Mouse (Mus musculus) heart, postnatal 36 days (tissue): Measurements from ENCODE around the gene Ppp1r26. TPM values are rescaled to one million over a fixed set of nuclear protein-coding genes. Genes with fewer than 3 reads are reported as not detected.
A peak's percentile ranks its signal among the peaks of the same experiment; 100 is the strongest.

Experiments used
- DNase-seq, 2 experiments: peaks; one replicate each; pipeline ENCODE4 v3.0.0; 2021 to 2022
- intact Hi-C: fragments of 180-260 bp; cut with DNase I; formaldehyde crosslinking; loops from one replicate; pipeline ENCODE4 v1.15.1; 2025
- total RNA-seq, 2 experiments: library from RNA; stranded (reverse); gene quantifications; 2 replicates each; pipeline ENCODE4 v1.2.3; 2021

The Ppp1r26 gene
- 1 to 10 TPM; 3.2 to 4.7 TPM for total RNA-seq

DNA sequence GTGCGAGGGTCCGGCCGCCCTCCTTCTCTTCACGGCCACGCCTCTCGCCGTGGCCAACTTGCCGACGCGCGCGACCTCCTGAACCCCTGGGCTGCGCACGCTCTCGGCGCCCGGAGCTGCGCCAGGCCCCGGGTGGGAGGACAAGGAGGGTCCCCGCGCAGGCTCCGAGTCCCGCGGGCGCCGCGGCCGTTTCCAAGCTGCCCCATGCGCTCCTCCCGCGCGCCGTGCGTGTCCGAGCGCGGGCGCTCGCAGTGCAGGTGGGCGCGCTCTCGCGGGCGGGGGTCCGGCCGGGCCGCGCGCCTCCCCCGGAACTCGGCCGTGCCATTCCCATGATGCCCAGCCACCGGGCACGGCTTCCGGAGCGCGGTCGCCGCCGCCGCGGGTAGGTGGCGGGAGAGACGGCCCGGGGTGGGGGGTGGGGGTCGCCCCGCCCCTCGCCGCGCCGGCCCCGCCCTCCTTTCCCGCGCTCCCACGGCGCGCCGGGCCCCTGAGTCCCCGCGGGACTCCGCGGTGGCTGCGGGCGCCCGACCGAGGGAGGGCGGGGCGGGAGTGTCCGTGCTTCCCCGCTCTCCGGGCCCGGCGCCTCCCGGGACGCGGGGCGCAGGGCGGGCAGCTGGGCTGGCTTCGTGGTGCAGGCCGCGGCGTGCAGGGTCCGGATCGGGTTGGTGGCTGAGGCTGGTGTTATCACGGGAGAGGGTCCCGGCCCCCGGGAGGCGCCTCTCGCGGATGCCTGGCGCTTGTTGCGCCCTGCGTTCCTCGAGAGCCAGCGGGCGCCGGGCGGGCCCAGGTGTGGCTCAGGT is at the start of gene Ppp1r26:
Ppp1r26 (plus strand) TSS at position 286 of the 800 bp plus-strand sequence.
- intact Hi-C loops = no loop called here
- DNase-seq = peak; percentile 18 to 33

GRCm38 (mm10) chr2:28396928-28397327 is 49.7 kb upstream of the Ppp1r26 start:
- no peak for DNase-seq
- intact Hi-C loops = no loop called here

DNA sequence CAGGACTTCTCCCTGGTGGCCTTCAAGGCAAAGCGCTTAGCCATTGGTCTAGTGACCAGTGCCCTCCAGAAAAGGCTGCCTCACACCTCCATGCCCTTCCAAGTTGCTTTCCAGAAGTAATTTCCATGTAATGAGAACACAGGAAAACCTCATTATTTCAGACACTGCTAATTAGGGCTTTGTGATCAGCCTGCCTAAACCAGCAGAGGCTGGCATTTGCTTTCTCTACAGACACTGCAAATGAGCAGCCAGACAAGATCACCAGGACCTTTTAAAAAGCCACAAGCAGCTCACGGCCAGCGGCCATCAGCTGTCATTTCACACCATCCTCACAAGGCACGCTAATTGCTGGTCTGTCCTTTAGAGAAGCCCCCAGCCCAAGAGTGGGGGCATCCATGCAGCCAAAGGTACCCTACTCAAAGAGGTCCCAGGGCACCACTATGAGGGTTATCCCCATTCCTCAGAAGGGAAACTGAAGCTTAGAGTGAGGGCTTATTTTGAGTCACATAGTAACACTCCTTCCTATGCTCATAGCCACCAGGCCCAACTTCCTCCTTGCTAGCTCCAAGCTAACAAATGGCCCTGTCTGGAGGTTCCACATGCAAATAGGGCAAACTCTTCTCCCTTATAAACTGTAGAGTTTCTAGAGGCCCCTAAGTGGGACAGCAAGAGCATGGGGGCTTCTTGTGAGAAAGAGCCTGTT is 49.0 kb upstream of the Ppp1r26 start:
- intact Hi-C loops = no loop called here
- DNase-seq = no peak

- intact Hi-C loops = no loop called here
- DNase-seq = peak in 1 of 2 experiments; percentile 26
Observed at GRCm38 (mm10) chr2:28401647-28402046, 45.0 kb upstream of the Ppp1r26 start.

GRCm38 (mm10) chr2:28402128-28402527 is 44.5 kb upstream of the Ppp1r26 start:
- DNase-seq = no peak
- intact Hi-C loops = no loop called here

GRCm38 (mm10) chr2:28407796-28408195 is 38.8 kb upstream of the Ppp1r26 start:
- DNase-seq = no peak
- intact Hi-C loops = no loop called here

- intact Hi-C loops = no loop called here
- no peak for DNase-seq
Observed at GRCm38 (mm10) chr2:28409144-28409543, 37.5 kb upstream of the Ppp1r26 start.

DNA sequence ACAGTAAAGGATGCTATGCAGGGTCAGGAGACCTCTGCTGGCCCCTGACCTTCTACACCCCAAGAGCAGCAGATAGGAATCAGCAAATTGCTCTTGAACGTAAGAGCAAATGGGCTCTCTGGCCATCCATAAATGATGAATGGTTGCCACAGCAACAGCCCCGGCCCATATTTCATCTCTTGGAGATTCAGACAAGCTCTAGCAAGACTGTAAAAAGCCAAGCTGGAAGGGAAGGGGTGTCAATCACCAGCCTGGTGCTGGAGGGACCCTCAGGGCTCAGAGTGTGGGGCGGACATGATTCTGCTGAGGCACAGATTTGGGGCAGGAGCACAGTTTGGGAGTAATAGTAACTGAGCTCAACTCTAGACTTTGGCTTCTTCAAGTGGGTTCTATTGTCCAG is 37.0 kb upstream of the Ppp1r26 start:
- intact Hi-C loops = no loop called here

GRCm38 (mm10) chr2:28412936-28413335 is 33.7 kb upstream of the Ppp1r26 start:
- intact Hi-C loops = loop anchor here (10.0 kb wide), 1 partner anchor 328 kb away; the partner anchor contains the start of gene Fcnb
- no peak for DNase-seq

More for the DNA sequence above, 37.0 kb upstream of the Ppp1r26 start:
- DNase-seq = no peak

DNA sequence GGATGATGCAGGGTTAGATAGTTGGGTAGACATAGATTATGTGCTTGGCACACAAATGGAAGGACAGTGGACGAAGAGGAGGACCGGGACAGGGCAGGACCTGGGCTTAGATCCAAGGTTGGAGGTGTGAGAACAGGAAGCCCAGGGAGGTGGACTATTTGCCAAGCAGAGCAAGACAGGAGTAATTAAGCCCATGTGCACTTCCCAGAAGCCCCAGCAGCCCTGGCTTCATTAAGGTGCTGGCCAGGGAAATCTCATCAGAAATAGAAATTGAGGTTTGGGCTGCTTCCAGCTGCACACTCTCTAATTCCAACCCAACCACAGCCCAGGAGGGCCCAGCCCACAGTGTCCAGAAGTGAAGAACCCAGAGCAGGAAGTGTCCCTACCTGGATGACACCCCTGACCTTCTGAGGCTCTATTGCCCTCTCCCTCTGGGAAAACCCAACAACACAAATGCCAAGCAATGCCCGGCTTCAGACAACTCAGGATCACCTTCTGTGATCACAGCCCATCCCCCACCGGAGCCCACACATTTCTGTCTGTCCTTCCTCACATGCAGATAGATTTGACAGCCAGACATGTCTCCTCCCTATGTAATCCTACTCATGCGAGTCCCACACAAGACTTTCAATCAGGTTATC is 32.4 kb upstream of the Ppp1r26 start:
- intact Hi-C loops = loop anchor here (10.0 kb wide), 1 partner anchor 329 kb away; the partner anchor contains the start of gene Fcnb
- no peak for DNase-seq

- no peak for DNase-seq
- intact Hi-C loops = loop anchor here (5.0 to 10.0 kb wide), 3 partner anchors 330 to 642 kb away; partner anchors contain the start of gene Fcnb
Observed at GRCm38 (mm10) chr2:28414757-28415137, 31.9 kb upstream of the Ppp1r26 start.

DNA sequence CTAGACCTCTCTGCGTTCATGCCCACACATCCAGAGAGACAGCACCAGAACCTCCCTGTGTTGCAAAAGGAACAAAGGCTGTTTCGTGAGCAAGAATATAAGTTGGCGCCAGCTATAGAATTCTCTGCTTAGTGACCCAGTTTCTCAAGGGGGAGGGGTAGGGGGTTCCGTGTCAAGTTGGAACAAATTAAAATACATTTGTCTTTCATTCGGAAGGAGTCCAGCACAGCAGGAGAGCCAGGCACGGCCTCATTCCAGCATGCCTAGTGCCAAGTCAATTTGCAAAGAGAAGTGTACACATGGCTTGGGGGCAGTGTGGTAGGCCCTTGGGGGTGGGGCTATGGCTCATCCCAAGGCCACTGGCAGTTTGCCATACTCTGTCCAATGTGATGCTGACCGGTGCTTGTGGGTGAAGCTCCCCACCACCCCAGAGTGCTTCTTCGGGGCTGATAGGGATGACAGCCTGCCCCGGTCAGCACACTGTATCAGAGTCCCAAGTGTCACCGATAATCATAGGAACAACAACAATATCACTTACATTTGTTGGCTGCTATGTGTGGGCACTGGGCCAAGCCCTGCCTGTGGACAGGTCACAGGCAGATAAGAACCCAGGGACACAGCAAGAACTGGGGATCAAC is 31.1 kb upstream of the Ppp1r26 start:
- intact Hi-C loops = loop anchor here (5.0 to 10.0 kb wide), 3 partner anchors 331 to 643 kb away; partner anchors contain the start of gene Fcnb
- peak in 1 of 2 experiments; percentile 39 for DNase-seq

GRCm38 (mm10) chr2:28416511-28416910 is 30.1 kb upstream of the Ppp1r26 start:
- no peak for DNase-seq
- intact Hi-C loops = loop anchor here (5.0 to 10.0 kb wide), 3 partner anchors 332 to 644 kb away; partner anchors contain the start of gene Fcnb

DNA sequence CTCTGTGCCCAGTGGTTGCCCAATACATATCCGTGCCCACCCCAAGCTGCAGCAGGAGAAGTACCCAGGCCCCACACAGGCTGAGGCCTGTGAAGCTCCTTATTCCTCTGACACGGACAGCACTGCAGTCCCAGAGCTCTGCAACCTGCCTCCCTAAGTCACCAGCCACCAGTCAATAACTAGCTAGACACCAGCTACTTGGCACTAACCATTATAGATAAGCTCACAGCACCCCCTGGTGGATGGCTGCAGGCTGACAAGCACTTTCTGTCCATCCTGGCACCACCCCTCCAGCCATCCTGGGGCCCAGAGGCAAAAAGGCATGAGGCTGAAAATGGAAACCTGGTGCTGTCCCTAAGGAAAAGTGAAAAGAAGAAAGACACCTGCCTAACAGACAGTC is 28.6 kb upstream of the Ppp1r26 start:
- intact Hi-C loops = loop anchor here (1.0 to 10.0 kb wide), 6 partner anchors 113 to 646 kb away; partner anchors contain the start of gene Fcnb
- peak; percentile 87 to 89 for DNase-seq

GRCm38 (mm10) chr2:28419898-28420297 is 26.7 kb upstream of the Ppp1r26 start:
- peak; percentile 81 to 91 for DNase-seq
- intact Hi-C loops = loop anchor here (2.0 to 10.0 kb wide), 5 partner anchors 45 to 648 kb away; partner anchors contain the start of gene Fcnb

GRCm38 (mm10) chr2:28423167-28423566 is 23.4 kb upstream of the Ppp1r26 start:
- peak in 1 of 2 experiments; percentile 45 for DNase-seq
- intact Hi-C loops = no loop called here

- no peak for DNase-seq
- intact Hi-C loops = no loop called here
Observed at GRCm38 (mm10) chr2:28427226-28427625, 19.4 kb upstream of the Ppp1r26 start.

DNA sequence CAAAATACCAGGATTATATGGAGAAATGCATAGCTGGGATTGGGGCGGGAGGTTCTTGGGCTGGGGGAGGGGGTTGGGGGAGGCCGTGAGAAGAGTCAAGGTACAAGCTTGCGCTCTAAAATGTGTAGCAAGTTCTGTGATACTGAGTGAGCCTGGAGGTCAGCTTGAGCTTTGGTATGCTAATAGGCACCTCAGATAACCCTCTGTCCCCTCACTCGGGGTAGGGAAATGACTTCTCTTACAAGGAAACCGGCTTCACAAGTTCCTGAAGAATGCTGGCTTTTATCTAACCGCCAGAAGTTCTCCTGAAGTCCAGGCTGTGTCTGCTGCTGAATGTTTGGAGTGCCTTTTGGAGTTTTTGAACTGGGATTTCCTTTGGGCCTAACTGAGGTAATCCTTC is 15.8 kb upstream of the Ppp1r26 start:
- intact Hi-C loops = no loop called here
- no peak for DNase-seq

GRCm38 (mm10) chr2:28432811-28433210 is 13.8 kb upstream of the Ppp1r26 start:
- no peak for DNase-seq
- intact Hi-C loops = no loop called here

DNA sequence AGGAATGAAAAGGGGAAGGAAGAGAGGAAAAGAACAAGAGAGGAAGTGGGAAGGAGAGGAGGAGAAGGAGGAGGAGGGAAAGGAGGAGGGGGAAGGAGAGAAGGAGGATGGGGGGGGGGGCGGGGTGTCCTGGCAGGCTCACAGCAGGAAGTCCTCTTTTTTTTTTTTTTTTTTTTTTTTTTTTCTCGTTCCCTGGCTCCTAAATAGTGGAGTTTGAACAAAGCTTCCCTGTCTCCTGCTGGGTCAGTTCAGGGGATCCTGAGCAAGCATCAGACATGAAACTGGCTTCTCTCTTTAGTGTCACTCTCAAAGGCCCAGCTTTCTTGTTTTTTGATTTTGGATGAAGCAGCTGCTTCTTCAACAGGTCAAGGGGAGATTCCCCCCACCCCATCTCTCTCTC is 13.1 kb upstream of the Ppp1r26 start:
- intact Hi-C loops = no loop called here
- no peak for DNase-seq
